Mouse (Mus musculus): ENCODE results near the gene Lpxn.

Gene Lpxn

DNA sequence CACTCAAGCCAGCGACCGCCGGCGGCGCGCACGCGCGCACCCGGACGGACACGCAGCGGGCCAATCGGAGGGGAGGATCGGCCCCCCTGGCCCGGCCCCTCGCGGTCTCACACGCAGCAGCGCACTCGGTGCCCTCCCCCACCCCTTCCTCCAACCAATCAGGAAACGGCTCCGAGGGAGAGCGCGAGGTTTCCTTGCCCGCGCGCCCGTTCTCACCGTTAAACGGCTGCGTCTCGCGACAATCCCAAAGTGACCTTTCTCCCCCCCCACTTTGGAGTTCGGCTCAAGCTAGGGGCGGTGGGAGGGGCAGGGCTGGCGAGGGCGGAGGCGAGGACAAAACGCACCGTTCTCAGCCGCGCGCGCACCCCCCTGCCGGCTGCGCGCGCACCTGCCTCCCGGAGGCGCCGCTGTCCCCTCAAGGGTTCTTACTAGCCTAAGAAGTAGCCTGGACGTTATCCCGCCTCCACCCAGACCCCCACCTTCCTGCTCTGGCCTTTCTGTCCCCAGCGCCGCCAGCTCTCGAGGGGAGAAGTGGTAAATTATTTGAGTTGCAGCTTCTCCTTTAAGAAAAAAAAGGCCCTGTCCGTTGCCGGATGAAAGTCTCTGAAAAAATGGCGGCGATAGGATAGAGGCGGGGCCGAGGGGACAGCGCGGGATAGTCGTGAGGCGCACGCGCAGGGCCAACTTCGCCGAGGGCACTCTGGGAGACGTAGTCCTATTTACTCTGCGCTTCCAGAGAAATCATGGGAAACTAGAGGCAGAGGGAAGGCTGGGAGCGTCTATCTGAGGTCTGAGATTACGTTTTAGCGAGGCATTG, at the start of gene Lpxn, which contains the start of gene Zfp91:
Gene Lpxn, plus strand, starts transcription at position 683 of the 817 bp plus-strand sequence.
Gene Zfp91, minus strand, starts transcription at position 616 of the 817 bp plus-strand sequence.
- DNase-seq (ENCODE audit: low read depth, low spot score), result peak; percentile 95

- DNase-seq (ENCODE audit: low read depth, low spot score), result no peak
These were observed 39.7 kb upstream of the Lpxn start for GRCm38 (mm10) chr19:12756286-12756685.

DNA sequence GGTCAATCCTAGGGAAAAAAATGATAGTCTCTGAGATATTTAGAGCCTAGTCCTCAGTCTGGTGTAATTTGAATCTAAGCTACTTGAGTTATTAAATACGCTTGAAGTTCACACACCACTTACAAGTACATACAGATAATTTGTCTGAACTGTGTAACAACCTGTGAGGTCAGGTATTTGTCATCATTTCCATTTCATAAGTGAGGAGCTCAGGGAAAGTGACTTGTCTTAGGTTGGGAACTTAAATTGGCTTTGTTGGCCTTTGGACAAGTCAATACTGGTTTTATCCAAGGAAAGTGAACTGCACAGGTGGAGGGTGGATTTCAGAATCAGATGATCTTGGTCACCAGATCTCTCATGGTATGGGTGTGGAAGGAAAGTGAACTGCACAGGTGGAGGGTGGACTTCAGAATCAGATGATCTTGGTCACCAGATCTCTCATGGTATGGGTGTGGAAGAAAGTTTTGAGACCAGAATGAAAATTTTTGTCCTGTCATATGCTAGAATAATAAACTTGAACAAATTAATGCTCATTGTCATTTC, 37.0 kb upstream of the Lpxn start:
- DNase-seq (ENCODE audit: low read depth, low spot score), result no peak

DNA sequence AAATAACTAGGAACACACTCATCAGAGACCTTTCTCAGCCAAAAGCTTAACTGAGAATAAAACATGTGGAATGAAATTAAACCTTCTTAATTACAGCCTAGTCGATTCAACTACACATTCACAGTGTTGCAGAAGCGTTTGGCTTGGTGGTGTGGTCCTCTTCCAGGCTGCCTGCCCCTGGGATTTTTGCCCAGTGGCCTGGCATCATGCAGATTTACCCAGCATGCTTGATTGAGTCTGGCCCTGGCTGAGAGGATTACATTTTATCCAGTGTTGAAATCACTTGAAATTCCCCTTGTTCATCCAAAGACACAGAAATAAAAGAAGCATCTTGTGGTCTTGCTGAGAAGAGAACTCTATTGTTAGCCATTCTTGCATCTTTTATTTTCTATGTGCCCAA, 36.3 kb upstream of the Lpxn start:
- no peak for DNase-seq (ENCODE audit: low read depth, low spot score)

- no peak for DNase-seq (ENCODE audit: low read depth, low spot score)
These were observed 33.5 kb upstream of the Lpxn start for GRCm38 (mm10) chr19:12762212-12763130.

DNA sequence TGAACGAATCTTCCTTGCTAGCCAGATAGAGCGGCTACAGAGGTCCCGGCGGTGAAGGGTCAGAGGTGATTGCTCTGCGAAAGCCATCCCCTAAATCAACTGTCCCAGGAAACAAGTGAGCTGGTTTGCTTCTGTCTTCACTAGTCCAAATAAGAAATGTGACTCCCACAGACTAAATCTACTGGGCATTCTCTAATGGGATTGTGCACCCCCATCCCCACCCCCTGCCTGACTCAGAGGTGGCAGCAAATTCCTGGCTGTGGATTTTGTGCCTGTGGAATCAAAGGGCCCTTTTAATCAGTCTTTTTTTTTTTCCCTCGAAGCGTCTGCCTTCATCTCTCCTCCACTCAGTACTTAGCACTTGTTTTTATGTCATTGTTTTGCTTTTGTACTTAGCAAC, 30.7 kb upstream of the Lpxn start, which contains the start of gene Cntf:
Gene Cntf, minus strand, starts transcription at position 325 of the 400 bp plus-strand sequence.
- DNase-seq (ENCODE audit: low read depth, low spot score), result no peak

GRCm38 (mm10) chr19:12770888-12771287, 25.1 kb upstream of the Lpxn start:
- no peak for DNase-seq (ENCODE audit: low read depth, low spot score)

DNA sequence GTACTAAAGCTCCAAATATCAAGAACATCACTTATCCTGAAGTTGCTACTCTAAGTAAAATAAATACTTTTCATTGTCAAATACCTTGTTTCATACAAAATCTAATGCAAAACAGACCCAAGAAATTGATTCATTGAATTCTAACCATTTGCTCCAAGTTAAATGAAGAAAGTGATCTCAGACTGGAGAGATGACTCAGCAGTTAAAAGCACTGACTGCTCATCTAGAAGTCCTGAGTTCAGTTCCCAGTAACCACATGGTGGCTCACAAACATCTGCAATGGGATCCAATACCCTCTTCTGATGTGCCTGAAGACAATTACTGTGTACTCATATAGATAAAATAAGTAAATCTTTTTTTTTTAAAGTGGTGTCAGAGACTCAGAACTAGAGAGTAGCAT, 15.6 kb upstream of the Lpxn start:
- no peak for DNase-seq (ENCODE audit: low read depth, low spot score)

GRCm38 (mm10) chr19:12786803-12787395, 9.1 kb upstream of the Lpxn start:
- DNase-seq (ENCODE audit: low read depth, low spot score), result no peak

DNA sequence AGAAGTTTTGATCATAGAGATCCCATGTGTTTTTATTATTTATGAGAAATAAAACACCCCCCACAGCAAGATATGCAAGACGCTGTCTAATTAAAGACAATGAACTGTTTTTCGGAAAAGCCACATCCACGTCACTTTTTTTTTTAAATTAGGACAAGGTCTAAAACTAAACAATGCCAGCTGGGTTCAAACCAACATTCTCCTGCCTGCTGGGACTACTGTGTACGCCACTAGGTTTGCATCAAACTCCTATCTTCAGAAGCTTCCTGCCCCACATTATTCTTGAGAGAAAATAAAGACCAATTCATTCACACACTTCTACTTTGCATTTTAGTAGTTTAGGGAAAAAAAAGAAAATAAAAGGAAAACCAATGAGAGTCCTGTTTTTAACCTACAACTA, 8.3 kb upstream of the Lpxn start:
- no peak for DNase-seq (ENCODE audit: low read depth, low spot score)

DNA sequence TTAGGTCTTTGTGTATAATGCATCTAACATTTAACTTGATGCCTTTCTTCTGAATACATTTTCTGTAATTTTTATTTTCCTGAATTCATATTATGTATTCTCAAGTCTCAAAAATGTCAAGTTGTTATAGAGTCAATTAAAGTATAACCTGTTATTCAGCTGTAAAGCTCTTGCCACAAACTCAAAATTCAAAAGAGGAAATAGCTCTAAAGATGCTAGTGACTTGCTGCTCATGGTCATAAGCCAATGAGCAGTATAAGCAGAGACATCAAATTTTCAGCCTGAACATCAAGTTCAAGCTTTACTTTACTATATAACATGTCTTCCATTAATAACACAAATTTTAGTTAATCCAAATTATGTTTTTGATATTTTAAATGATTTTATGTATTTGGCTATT, 3.6 kb upstream of the Lpxn start:
- no peak for DNase-seq (ENCODE audit: low read depth, low spot score)

GRCm38 (mm10) chr19:12794056-12795044, 1.6 kb upstream of the Lpxn start:
- DNase-seq (ENCODE audit: low read depth, low spot score), result peak; percentile 82

DNA sequence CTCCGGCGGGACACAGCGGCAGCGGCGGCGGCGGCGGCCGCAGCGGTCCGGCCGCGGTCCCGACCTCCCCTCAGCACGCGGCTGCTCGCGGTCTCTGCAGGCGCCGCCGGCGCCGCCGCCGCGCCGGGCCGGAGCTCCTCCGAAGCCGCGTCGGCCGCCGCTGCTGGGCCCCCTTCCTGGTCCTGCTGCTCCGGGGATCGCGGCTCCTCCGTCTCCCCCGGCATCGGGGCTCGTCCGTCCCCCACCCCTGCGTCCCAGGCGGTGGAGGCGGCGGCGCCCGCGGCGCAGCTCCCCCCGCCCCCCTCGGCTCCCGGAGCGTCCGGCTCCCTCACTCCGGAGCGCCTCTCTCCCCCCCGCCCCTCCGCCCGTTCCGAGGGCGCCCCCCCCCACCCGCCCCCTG, 883 bp upstream of the Lpxn start:
- DNase-seq (ENCODE audit: low read depth, low spot score), result no peak

DNA sequence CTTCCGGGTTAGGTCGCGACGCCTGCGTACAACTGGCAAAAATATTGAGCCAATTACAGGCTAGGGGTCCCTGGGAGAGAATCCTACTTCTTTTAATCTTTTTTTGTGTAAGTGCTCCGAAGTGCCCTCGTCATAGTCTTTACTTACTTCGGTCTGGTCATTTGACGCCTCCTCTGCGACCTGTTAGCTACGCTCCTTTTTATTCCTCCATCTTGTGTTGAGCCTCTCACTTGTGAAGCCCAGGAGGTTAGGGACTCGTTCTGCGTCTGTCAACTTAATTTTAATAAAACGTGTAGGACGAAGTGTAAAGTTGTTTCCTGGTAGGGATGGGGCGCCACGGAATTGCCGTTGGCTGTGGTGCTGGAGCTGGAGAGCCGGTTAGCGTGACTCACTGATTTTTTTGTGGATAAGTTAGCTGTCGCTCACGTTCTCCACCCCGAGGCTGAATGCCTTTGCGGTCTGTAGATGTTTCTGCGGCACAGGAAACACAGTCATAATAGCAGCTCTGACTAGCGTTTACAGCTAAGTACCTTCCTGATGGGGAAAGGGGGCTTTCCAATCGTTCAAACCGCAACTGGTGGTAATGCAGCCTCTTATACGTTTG, 437 bp downstream of the Lpxn start:
- no peak for DNase-seq (ENCODE audit: low read depth, low spot score)

- no peak for DNase-seq (ENCODE audit: low read depth, low spot score)
These were observed 1.1 kb downstream of the Lpxn start for GRCm38 (mm10) chr19:12797071-12797470.

- DNase-seq (ENCODE audit: low read depth, low spot score), result no peak
These were observed 2.4 kb downstream of the Lpxn start for GRCm38 (mm10) chr19:12798404-12798803.

DNA sequence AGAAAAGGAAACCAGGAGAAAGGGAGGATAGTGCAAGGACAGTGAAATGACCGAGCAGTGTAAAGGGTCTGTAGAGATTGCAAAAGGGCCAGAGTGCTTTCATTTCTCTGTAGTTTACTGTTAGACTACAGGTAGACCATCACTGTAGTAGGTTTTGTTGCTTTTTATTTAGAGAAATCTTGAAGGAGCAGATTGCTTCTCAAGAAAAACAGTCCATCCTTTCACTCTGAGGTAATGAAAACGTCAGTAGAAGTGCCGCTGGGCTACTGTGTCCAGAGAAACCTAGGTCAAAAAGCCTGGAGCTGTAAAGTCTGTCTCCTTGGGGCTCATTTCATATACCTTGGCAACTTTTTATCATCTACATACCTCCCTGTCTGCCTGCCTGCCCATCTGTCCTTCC, 3.1 kb downstream of the Lpxn start:
- no peak for DNase-seq (ENCODE audit: low read depth, low spot score)

GRCm38 (mm10) chr19:12800621-12801020, 4.6 kb downstream of the Lpxn start:
- DNase-seq (ENCODE audit: low read depth, low spot score), result no peak

DNA sequence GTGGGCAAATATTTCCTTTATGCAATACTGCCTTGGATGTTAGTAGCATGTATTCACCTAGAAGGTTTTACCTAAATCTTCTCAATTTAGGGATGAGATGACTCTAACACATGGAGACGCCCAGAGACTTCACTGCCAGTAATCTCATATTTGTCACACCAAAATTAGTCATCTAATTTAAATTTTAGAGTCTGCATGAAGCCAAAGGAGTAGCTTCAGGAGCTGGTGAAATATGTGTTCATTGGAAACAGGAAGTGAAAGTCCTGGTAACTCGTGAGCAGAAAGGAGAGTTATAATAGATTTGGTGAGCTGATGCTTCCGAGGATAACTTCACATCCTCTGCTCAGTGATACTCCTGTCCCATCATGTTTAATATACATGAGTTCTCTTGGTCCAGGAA, 5.1 kb downstream of the Lpxn start:
- no peak for DNase-seq (ENCODE audit: low read depth, low spot score)

GRCm38 (mm10) chr19:12802830-12803229, 6.8 kb downstream of the Lpxn start:
- no peak for DNase-seq (ENCODE audit: low read depth, low spot score)

Measured in embryo, embryonic 11.5 days (tissue).